Mouse (Mus musculus): ENCODE data around the gene Aknad1. TPM values are rescaled to one million over a fixed set of nuclear protein-coding genes. Genes with fewer than 3 reads are reported as not detected.

The Aknad1 gene
- polyA plus RNA-seq, 1 experiment from 2014 or later: 0.16 TPM

- ATAC-seq: no peak
- Histone ChIP-seq H3K27ac (ENCODE audit: low read depth, low read length) (no peak overlapping the region), H3K4me1 (replicated peaks; ENCODE audit: control insufficient read depth, insufficient read depth, low read length) (no peaks in the 10 kb centered on the region), H3K36me3 (ENCODE audit: control insufficient read depth, insufficient read depth) (peaks cover 54% of the 10 kb centered on the region), H3K9ac (ENCODE audit: low read depth, low read length) (no peak overlapping the region), H3K4me3 (ENCODE audit: low read depth, low read length) (no peak overlapping the region), H3K4me2 (replicated peaks; ENCODE audit: low read depth) (no peak overlapping the region), H3K9me3 (ENCODE audit: control insufficient read depth) (no peaks in the 10 kb centered on the region), H3K27me3 (replicated peaks; ENCODE audit: control insufficient read depth, insufficient read depth, low read length) (no peaks in the 10 kb centered on the region)
- TF ChIP-seq CTCF (IDR thresholded peaks at IDR 0.05; ENCODE audit: low read depth): no peak
- WGBS: 90% methylated on average over 9 of the region's 9 CpGs
These were observed 55.3 kb downstream of the Aknad1 start for GRCm38 (mm10) chr3:108794780-108795179.

- ATAC-seq: no peak
- TF ChIP-seq CTCF (IDR thresholded peaks at IDR 0.05; ENCODE audit: low read depth): no peak
- H3K9me3 ChIP-seq (ENCODE audit: control insufficient read depth): no peaks in the 10 kb centered on the region
- WGBS: 93% methylated on average over 7 of the region's 7 CpGs
- no peak overlapping the region for H3K4me3 ChIP-seq (ENCODE audit: low read depth, low read length)
- no peak overlapping the region for H3K27ac ChIP-seq (ENCODE audit: low read depth, low read length)
- H3K4me1 ChIP-seq (replicated peaks; ENCODE audit: control insufficient read depth, insufficient read depth, low read length): no peaks in the 10 kb centered on the region
- no peaks in the 10 kb centered on the region for H3K27me3 ChIP-seq (replicated peaks; ENCODE audit: control insufficient read depth, insufficient read depth, low read length)
- no peak overlapping the region for H3K9ac ChIP-seq (ENCODE audit: low read depth, low read length)
- H3K36me3 ChIP-seq (ENCODE audit: control insufficient read depth, insufficient read depth): peaks cover 62% of the 10 kb centered on the region
- H3K4me2 ChIP-seq (replicated peaks; ENCODE audit: low read depth): no peak overlapping the region
These were observed 56.3 kb downstream of the Aknad1 start for GRCm38 (mm10) chr3:108795554-108796299.

GRCm38 (mm10) chr3:108796386-108796785, 56.9 kb downstream of the Aknad1 start:
- Histone ChIP-seq H3K27me3 (replicated peaks; ENCODE audit: control insufficient read depth, insufficient read depth, low read length) (no peaks in the 10 kb centered on the region), H3K9ac (ENCODE audit: low read depth, low read length) (no peak overlapping the region), H3K36me3 (ENCODE audit: control insufficient read depth, insufficient read depth) (peaks cover 63% of the 10 kb centered on the region), H3K4me3 (ENCODE audit: low read depth, low read length) (no peak overlapping the region), H3K4me1 (replicated peaks; ENCODE audit: control insufficient read depth, insufficient read depth, low read length) (no peaks in the 10 kb centered on the region), H3K4me2 (replicated peaks; ENCODE audit: low read depth) (no peak overlapping the region), H3K9me3 (ENCODE audit: control insufficient read depth) (no peaks in the 10 kb centered on the region), H3K27ac (ENCODE audit: low read depth, low read length) (no peak overlapping the region)
- no peak for TF ChIP-seq CTCF (IDR thresholded peaks at IDR 0.05; ENCODE audit: low read depth)
- WGBS: 96% methylated on average over 4 of the region's 4 CpGs
- no peak for ATAC-seq

GRCm38 (mm10) chr3:108797723-108798122, 58.3 kb downstream of the Aknad1 start:
- 86% methylated on average over 6 of the region's 6 CpGs for WGBS
- no peak overlapping the region for H3K4me3 ChIP-seq (ENCODE audit: low read depth, low read length)
- H3K9ac ChIP-seq (ENCODE audit: low read depth, low read length): no peak overlapping the region
- ATAC-seq: no peak
- H3K4me1 ChIP-seq (replicated peaks; ENCODE audit: control insufficient read depth, insufficient read depth, low read length): no peaks in the 10 kb centered on the region
- no peaks in the 10 kb centered on the region for H3K27me3 ChIP-seq (replicated peaks; ENCODE audit: control insufficient read depth, insufficient read depth, low read length)
- H3K27ac ChIP-seq (ENCODE audit: low read depth, low read length): no peak overlapping the region
- H3K9me3 ChIP-seq (ENCODE audit: control insufficient read depth): no peaks in the 10 kb centered on the region
- H3K36me3 ChIP-seq (ENCODE audit: control insufficient read depth, insufficient read depth): peaks cover 69% of the 10 kb centered on the region
- no peak for TF ChIP-seq CTCF (IDR thresholded peaks at IDR 0.05; ENCODE audit: low read depth)
- no peak overlapping the region for H3K4me2 ChIP-seq (replicated peaks; ENCODE audit: low read depth)

GRCm38 (mm10) chr3:108798375-108798774, 58.9 kb downstream of the Aknad1 start:
- H3K9ac ChIP-seq (ENCODE audit: low read depth, low read length): no peak overlapping the region
- no peak overlapping the region for H3K27ac ChIP-seq (ENCODE audit: low read depth, low read length)
- TF ChIP-seq CTCF (IDR thresholded peaks at IDR 0.05; ENCODE audit: low read depth): peak; percentile 54
- H3K4me1 ChIP-seq (replicated peaks; ENCODE audit: control insufficient read depth, insufficient read depth, low read length): no peaks in the 10 kb centered on the region
- WGBS: 88% methylated on average over 2 of the region's 2 CpGs
- H3K9me3 ChIP-seq (ENCODE audit: control insufficient read depth): no peaks in the 10 kb centered on the region
- H3K27me3 ChIP-seq (replicated peaks; ENCODE audit: control insufficient read depth, insufficient read depth, low read length): no peaks in the 10 kb centered on the region
- H3K4me2 ChIP-seq (replicated peaks; ENCODE audit: low read depth): no peak overlapping the region
- ATAC-seq: no peak
- no peak overlapping the region for H3K4me3 ChIP-seq (ENCODE audit: low read depth, low read length)
- H3K36me3 ChIP-seq (ENCODE audit: control insufficient read depth, insufficient read depth): peaks cover 74% of the 10 kb centered on the region

GRCm38 (mm10) chr3:108805622-108806021, 66.2 kb downstream of the Aknad1 start:
- Histone ChIP-seq H3K9me3 (ENCODE audit: control insufficient read depth) (no peaks in the 10 kb centered on the region), H3K4me2 (replicated peaks; ENCODE audit: low read depth) (no peak overlapping the region), H3K4me3 (ENCODE audit: low read depth, low read length) (no peak overlapping the region), H3K27ac (ENCODE audit: low read depth, low read length) (no peak overlapping the region), H3K36me3 (ENCODE audit: control insufficient read depth, insufficient read depth) (peaks cover 71% of the 10 kb centered on the region), H3K9ac (ENCODE audit: low read depth, low read length) (no peak overlapping the region), H3K27me3 (replicated peaks; ENCODE audit: control insufficient read depth, insufficient read depth, low read length) (no peaks in the 10 kb centered on the region), H3K4me1 (replicated peaks; ENCODE audit: control insufficient read depth, insufficient read depth, low read length) (no peaks in the 10 kb centered on the region)
- no peak for TF ChIP-seq CTCF (IDR thresholded peaks at IDR 0.05; ENCODE audit: low read depth)
- no peak for ATAC-seq
- 91% methylated on average over 5 of the region's 5 CpGs for WGBS
